Mouse (Mus musculus) megakaryocyte, adult 5-6 weeks (primary cell): ENCODE measurements at regions not wholly inside any gene's neighbourhood (a gene's known extent, or its start where the extent isn't known, plus 50 kb on each side); places are given as distances from the start of the nearest gene placed in this dataset.
"Not testable (repeated sequence)": the region's sequence is repeated elsewhere in the genome, so short reads cannot be mapped to it uniquely, and the experiment has no call there.

ENCODE experiments used
- ATAC-seq: 2 replicates; pipeline ENCODE4 v1.8.0; 2016; ENCODE audit warnings: mild to moderate bottlenecking, inconsistent platforms; ENCODE audit not compliant: poor library complexity, severe bottlenecking

DNA sequence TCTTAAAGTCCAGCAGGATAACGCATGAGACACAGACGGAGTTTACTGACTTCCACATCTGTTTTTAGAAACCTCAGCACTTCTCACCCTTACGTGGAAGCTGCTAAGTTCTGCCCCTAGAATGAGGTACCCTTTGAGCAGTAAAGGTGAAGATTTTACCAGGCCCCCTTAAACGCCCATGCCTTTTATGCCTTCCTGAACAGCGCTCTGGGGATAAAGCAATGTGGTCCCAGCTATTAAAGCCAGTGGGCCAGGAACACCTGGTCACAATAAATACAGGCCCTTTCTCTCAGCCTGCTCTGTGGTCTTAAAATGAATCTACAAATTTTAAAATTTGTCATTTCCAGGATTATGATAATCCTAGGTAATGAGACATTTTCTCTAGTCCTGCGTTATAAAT lies 57.9 kb downstream of the Llph start:
- ATAC-seq = no peak

DNA sequence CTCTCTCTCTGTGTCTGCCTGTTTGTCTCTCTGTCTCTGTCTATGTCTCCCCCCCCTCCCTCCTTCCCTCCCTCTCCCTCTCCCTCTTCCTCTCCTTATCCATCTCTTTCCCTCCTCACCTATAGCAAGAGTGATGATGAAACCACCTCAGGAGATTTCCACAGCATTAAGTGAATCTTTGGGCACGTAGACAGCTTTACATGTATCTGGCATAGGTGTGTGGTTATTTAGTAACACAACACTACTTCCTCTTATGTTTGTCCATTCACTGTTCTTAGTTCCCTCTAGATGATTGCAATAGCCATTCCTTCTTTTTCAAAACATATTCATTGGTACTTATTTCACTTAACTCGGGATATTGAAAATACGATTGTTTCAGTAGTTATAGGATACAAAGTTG lies 65.0 kb downstream of the Llph start:
- peak; percentile 86 for ATAC-seq

GRCm38 (mm10) chr10:120293381-120293780 lies 66.5 kb downstream of the Llph start:
- ATAC-seq = not testable (repeated sequence)

DNA sequence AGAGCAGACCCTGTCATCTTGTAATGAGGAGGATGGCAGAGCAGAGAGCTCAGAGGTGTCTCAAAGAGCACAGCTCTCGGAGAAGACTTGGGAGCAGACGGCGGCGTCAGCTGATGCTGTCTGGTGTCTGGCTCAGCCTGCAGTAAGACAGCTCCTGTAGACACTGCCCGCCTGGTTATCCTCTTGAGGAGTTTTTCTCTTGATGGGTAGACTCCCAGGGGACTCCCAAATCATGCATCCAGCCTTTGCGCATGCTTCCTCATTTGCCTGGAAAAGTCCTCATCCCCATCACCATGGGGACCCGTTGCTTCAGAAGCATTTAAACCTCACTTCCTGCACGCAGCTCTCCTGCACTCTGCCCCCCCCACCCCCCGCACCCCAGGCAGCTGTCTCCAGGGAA lies 67.6 kb downstream of the Llph start:
- ATAC-seq = no peak

DNA sequence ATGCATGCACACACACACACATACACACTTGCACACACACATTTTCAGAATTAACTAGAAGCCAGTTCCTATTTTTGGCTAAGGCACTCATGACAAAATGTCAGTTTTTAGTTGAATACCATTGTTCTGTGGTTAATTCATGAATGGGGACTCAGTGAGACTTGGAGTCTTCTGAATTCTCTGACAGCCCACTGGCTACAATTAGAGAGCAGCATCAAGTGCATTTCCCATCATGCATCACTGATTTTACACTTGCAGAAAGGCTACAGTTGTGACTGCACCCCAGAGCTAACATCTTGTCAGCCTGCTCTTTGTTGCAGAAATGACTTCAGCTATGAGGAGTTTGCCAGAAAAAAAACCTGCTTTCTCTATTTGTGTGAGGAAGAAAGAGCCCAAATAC lies 70.4 kb downstream of the Llph start:
- no peak for ATAC-seq

- ATAC-seq = no peak
Measured at GRCm38 (mm10) chr10:120298293-120298927, 71.5 kb downstream of the Llph start.

- 0 out of 2 replicates have a peak, but pooled peaks have one; percentile 49 for ATAC-seq
Measured at GRCm38 (mm10) chr10:120306010-120306409, 79.1 kb downstream of the Llph start.

DNA sequence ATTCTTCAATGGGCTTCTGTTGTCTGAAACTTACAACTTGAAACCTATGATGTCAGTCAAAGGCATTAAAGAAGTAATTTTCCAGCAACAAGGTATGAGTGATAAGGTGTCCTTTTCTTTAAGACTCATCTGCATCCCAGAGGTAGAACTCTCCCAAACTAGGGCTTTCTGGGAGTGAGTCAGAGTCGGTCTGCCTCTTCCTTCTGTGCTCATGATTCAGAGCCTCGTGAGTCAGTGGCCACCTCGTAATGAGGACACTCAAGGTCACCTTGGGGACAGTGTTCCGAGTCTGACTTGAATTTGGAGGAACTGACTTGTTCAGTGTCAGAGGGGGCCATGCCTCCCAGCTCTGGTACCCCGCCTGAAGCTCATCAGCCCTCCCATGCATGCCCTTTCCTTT lies 81.8 kb downstream of the Llph start:
- no peak for ATAC-seq
